Comparison of ENCODE assay signal across 8 mouse cellular contexts in genomic region chr2:65620556-65621166, GRCm38 (mm10). TPM values are rescaled to one million over a fixed set of nuclear protein-coding genes. Genes with fewer than 3 reads are reported as not detected.
A peak's percentile ranks its signal among the peaks of the same experiment; 100 is the strongest.
DNase-seq lines count a peak whose midpoint lies in the region; ATAC-seq and TF ChIP-seq lines count a peak whose summit lies in the region.

Scn2a (plus strand) TSS chr2:65620771.

- no peak within 1 kb of the TSS for H3K4me2 ChIP-seq in heart, embryonic 11.5 days

- peak; percentile 90 for TF ChIP-seq CTCF in E14TG2a.4 (conservative IDR thresholded peaks at IDR 0.05; ENCODE audit: low read length)

- H3K4me1 ChIP-seq in heart, embryonic 11.5 days (ENCODE audit: control insufficient read depth, insufficient read depth, low read length) = no peaks in the 10 kb centered on the region
- H3K4me1 ChIP-seq in E14TG2a.4 (replicated peaks; ENCODE audit: low read depth, low read length) = 0 out of 2 replicates have a peak, but pooled peaks cover 4% of the 10 kb centered on the region

- H3K9ac ChIP-seq in heart, embryonic 11.5 days (ENCODE audit: low read depth, low read length) = no peak within 1 kb of the TSS

- no peak within 1 kb of the TSS for H3K4me3 ChIP-seq in heart, embryonic 11.5 days (ENCODE audit: low read depth, low read length)
- no peak within 1 kb of the TSS for H3K4me3 ChIP-seq in E14TG2a.4 (replicated peaks; ENCODE audit: low read length)

- no peak within 1 kb of the TSS for H3K27ac ChIP-seq in heart, embryonic 11.5 days (ENCODE audit: low read depth, low read length)

- H3K9me3 ChIP-seq in heart, embryonic 11.5 days (replicated peaks; ENCODE audit: control insufficient read depth, low read length) = no peaks in the 10 kb centered on the region
- no peaks in the 10 kb centered on the region for H3K9me3 ChIP-seq in E14TG2a.4 (ENCODE audit: low read length)

- no peaks in the 10 kb centered on the region for H3K36me3 ChIP-seq in heart, embryonic 11.5 days (ENCODE audit: control insufficient read depth, insufficient read depth, low read length)
- no peaks in the 10 kb centered on the region for H3K36me3 ChIP-seq in E14TG2a.4 (ENCODE audit: insufficient read depth, low read length)

- H3K27me3 ChIP-seq in heart, embryonic 11.5 days (ENCODE audit: control insufficient read depth, insufficient read depth, low read length) = no peaks in the 10 kb centered on the region
- no peaks in the 10 kb centered on the region for H3K27me3 ChIP-seq in E14TG2a.4 (ENCODE audit: insufficient read depth, low read length)

- 47% methylated on average over 9 of the region's 9 CpGs for WGBS in heart, embryonic 11.5 days (ENCODE audit: insufficient replicate concordance)

- DNase-seq in heart, adult 18-20 months = peak; percentile 5 to 19
- peak; percentile 68 for DNase-seq in cerebellum, adult 8-10 months
- DNase-seq in frontal cortex, postnatal 36 days (ENCODE audit: low spot score in 2 of 2) = peak; percentile 54 to 83
- DNase-seq in layer of hippocampus, postnatal 36 days = peak; percentile 20 to 47
- DNase-seq in neural tube, embryonic 10.5 days (ENCODE audit: extremely low spot score, low spot score) = peak; percentile 30
- DNase-seq in urinary bladder, adult 2 months (ENCODE audit: low spot score) = no peak

- ATAC-seq in heart, embryonic 11.5 days (replicated peaks; ENCODE audit: insufficient number of reproducible peaks, low FRiP score, low TSS enrichment) = no peak

RNA-seq across cellular contexts. Expression of gene Scn2a, which starts in this region (rescaled TPM):
- total RNA-seq in heart, adult 18-20 months (2021) = under 1 TPM; 0.28 to 0.30 TPM
- polyA plus RNA-seq in heart, embryonic 11.5 days (2014; fragmentation: Nextera tagmentation; extraction: Ambion mirVana) = 1.2 and 1.7 TPM in 2 replicates
- total RNA-seq in layer of hippocampus, postnatal 36 days (2021) = 100 to 1,000 TPM; 247 to 255 TPM
- 2.4 and 2.8 TPM in 2 replicates for polyA plus RNA-seq in urinary bladder, adult 2 months (2012; rRNA removed)

Comparison
In these comparisons a context has a peak if more than half of its experiments do, and no peak if none do; other contexts are left out.
1. RNA of gene Scn2a (total RNA-seq): 247 to 255 TPM in layer of hippocampus, postnatal 36 days; 0.28 to 0.30 TPM in heart, adult 18-20 months; every median in the first group is over 100 times any median in the second.
2. Peak in DNase-seq in heart, adult 18-20 months; RNA of the gene not detected or under 1 TPM.